In genomic region chr5:119741116-119741515, GRCm38 (mm10) we compare ENCODE assay signal across 8 mouse cellular contexts.
A peak's percentile ranks its signal among the peaks of the same experiment; 100 is the strongest.
DNase-seq lines count a peak whose midpoint lies in the region; ATAC-seq lines count a peak whose summit lies in the region.

No protein-coding gene starts in this region.

- DNase-seq in hindbrain, embryonic 11.5 days (ENCODE audit: low spot score) = peak; percentile 89
- DNase-seq in ZHBTc4 (ENCODE audit: low read depth, low spot score) = peak; percentile 89
- peak; percentile 40 to 54 for DNase-seq in cerebellum, postnatal 36 days
- DNase-seq in layer of hippocampus, adult 18-20 months (ENCODE audit: low spot score in 2 of 2) = peak; percentile 26 to 59
- peak; percentile 69 for DNase-seq in lung, postnatal 14 days
- peak; percentile 34 for DNase-seq in skeletal muscle tissue, adult 2 months (ENCODE audit: low read depth, low spot score)

- no peaks in the 10 kb centered on the region for H3K9me3 ChIP-seq in hindbrain, embryonic 11.5 days (ENCODE audit: control insufficient read depth, low read length)
- no peaks in the 10 kb centered on the region for H3K9me3 ChIP-seq in hindbrain, embryonic 13.5 days

- WGBS in hindbrain, embryonic 11.5 days = 9% methylated on average over 6 of the region's 6 CpGs
- 6% methylated on average over 6 of the region's 6 CpGs for WGBS in hindbrain, embryonic 13.5 days

- H3K4me3 ChIP-seq in hindbrain, embryonic 11.5 days (ENCODE audit: low read depth, low read length) = no peak overlapping the region
- no peak overlapping the region for H3K4me3 ChIP-seq in hindbrain, embryonic 13.5 days

- ATAC-seq in hindbrain, embryonic 11.5 days (ENCODE audit: low FRiP score) = no peak
- no peak for ATAC-seq in hindbrain, embryonic 13.5 days (ENCODE audit: low FRiP score)
- peak; percentile 82 for ATAC-seq in granulocyte monocyte progenitor cell, adult 5-6 weeks (replicated peaks; ENCODE audit: poor library complexity, severe bottlenecking)

- H3K4me2 ChIP-seq in hindbrain, embryonic 11.5 days (replicated peaks; ENCODE audit: low read depth, low read length) = no peak overlapping the region
- H3K4me2 ChIP-seq in hindbrain, embryonic 13.5 days = no peak overlapping the region

- no peak overlapping the region for H3K27ac ChIP-seq in hindbrain, embryonic 11.5 days (ENCODE audit: low read depth, low read length)
- H3K27ac ChIP-seq in hindbrain, embryonic 13.5 days = no peak overlapping the region

- no peak overlapping the region for H3K9ac ChIP-seq in hindbrain, embryonic 11.5 days (ENCODE audit: low read depth, low read length)
- H3K9ac ChIP-seq in hindbrain, embryonic 13.5 days = no peak overlapping the region

- H3K36me3 ChIP-seq in hindbrain, embryonic 11.5 days (ENCODE audit: control insufficient read depth, insufficient read depth, low read length) = no peaks in the 10 kb centered on the region
- H3K36me3 ChIP-seq in hindbrain, embryonic 13.5 days = no peaks in the 10 kb centered on the region

- no peaks in the 10 kb centered on the region for H3K4me1 ChIP-seq in hindbrain, embryonic 11.5 days (replicated peaks; ENCODE audit: control insufficient read depth, insufficient read depth, low read length)
- H3K4me1 ChIP-seq in hindbrain, embryonic 13.5 days (replicated peaks) = no peaks in the 10 kb centered on the region

- H3K27me3 ChIP-seq in hindbrain, embryonic 11.5 days (ENCODE audit: control insufficient read depth, insufficient read depth, low read length) = no peaks in the 10 kb centered on the region
- 0 out of 2 replicates have a peak, but pooled peaks cover 18% of the 10 kb centered on the region for H3K27me3 ChIP-seq in hindbrain, embryonic 13.5 days

Comparison
In these comparisons a context has a peak if more than half of its experiments do, and no peak if none do; other contexts are left out.
1. DNase-seq: peak in every context shown above with its lines; median percentile 89 in hindbrain, embryonic 11.5 days; 89 in ZHBTc4; 69 in lung, postnatal 14 days; 47 in cerebellum, postnatal 36 days; 42 in layer of hippocampus, adult 18-20 months; 34 in skeletal muscle tissue, adult 2 months.